Mouse (Mus musculus): ENCODE measurements at regions not wholly inside any gene's neighbourhood (a gene's known extent, or its start where the extent isn't known, plus 50 kb on each side); places are given as distances from the start of the nearest gene placed in this dataset.
A peak's percentile ranks its signal among the peaks of the same experiment; 100 is the strongest.

DNA sequence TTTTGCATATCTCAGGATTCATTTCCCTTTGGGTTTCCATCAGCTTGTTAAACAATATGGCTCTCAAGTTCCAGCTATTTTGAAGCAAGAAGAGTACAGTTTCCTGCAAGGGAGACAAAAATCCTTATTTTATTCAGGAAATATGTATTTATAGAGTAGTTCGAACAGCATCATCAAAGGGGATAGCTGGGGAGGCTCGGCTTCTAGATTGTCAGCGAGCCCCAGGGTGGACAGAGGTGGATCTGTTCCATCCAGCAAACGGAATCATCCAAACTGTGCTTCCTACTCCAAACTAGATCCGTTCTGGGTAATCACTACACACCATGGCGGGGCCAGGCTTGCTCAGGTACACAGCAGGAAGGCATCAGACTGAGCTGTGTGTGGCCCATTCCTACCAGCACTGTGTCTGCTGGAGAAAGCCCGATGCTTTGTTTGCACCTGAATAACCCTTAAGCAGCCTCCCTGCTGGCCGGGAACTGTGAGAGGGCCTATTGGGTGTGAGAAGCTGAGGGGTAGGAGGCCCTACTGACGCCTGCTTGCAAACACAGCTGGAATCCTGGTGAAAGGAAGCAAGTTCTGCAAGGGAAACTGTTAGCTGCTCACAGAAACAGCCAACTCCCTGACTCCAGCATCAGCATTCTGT lies 92.3 kb downstream of the Rps24 start:
- Histone ChIP-seq H3K4me1 (ENCODE audit: insufficient read depth) (peaks cover 20% of the 10 kb centered on the region), H3K36me3 (ENCODE audit: insufficient read depth) (no peaks in the 10 kb centered on the region), H3K9me3 (ENCODE audit: low read length) (no peaks in the 10 kb centered on the region), H3K27ac (ENCODE audit: low read depth, low read length) (peak overlapping the region; percentile 93), H3K4me2 (ENCODE audit: low read depth) (no peak overlapping the region), H3K4me3 (ENCODE audit: low read depth, low read length) (no peak overlapping the region), H3K9ac (peak overlapping the region; percentile 37), H3K27me3 (ENCODE audit: insufficient read depth, low read length) (no peaks in the 10 kb centered on the region)
- 12% methylated on average over 9 of the region's 9 CpGs for WGBS
- TF ChIP-seq CTCF (IDR thresholded peaks at IDR 0.05; ENCODE audit: low read depth): no peak
- DNase-seq (peak; percentile 58), ATAC-seq (peak; percentile 8; the same call in 1 of the 2 replicates)

GRCm38 (mm10) chr14:24586133-24586908 lies 99.4 kb downstream of the Rps24 start:
- DNase-seq (peak; percentile 27), ATAC-seq (no peak)
- Histone ChIP-seq H3K4me2 (ENCODE audit: low read depth) (no peak overlapping the region), H3K4me3 (ENCODE audit: low read depth, low read length) (no peak overlapping the region), H3K9ac (no peak overlapping the region), H3K36me3 (ENCODE audit: insufficient read depth) (no peaks in the 10 kb centered on the region), H3K27ac (ENCODE audit: low read depth, low read length) (peak overlapping the region; percentile 77), H3K4me1 (ENCODE audit: insufficient read depth) (peaks cover 4% of the 10 kb centered on the region), H3K27me3 (ENCODE audit: insufficient read depth, low read length) (no peaks in the 10 kb centered on the region), H3K9me3 (ENCODE audit: low read length) (no peaks in the 10 kb centered on the region)
- peak; percentile 42 for TF ChIP-seq CTCF (IDR thresholded peaks at IDR 0.05; ENCODE audit: low read depth)
- WGBS: 64% methylated on average over 7 of the region's 7 CpGs

GRCm38 (mm10) chr14:24586982-24587672 lies 100.2 kb downstream of the Rps24 start:
- ATAC-seq (peak; percentile 92), DNase-seq (peak; percentile 65)
- Histone ChIP-seq H3K9ac (no peak overlapping the region), H3K4me2 (ENCODE audit: low read depth) (no peak overlapping the region), H3K4me3 (ENCODE audit: low read depth, low read length) (no peak overlapping the region), H3K27ac (ENCODE audit: low read depth, low read length) (peak overlapping the region; percentile 77), H3K36me3 (ENCODE audit: insufficient read depth) (no peaks in the 10 kb centered on the region), H3K4me1 (ENCODE audit: insufficient read depth) (peaks cover 4% of the 10 kb centered on the region), H3K27me3 (ENCODE audit: insufficient read depth, low read length) (no peaks in the 10 kb centered on the region), H3K9me3 (ENCODE audit: low read length) (no peaks in the 10 kb centered on the region)
- 54% methylated on average over 12 of the region's 12 CpGs for WGBS
- no peak for TF ChIP-seq CTCF (IDR thresholded peaks at IDR 0.05; ENCODE audit: low read depth)

DNA sequence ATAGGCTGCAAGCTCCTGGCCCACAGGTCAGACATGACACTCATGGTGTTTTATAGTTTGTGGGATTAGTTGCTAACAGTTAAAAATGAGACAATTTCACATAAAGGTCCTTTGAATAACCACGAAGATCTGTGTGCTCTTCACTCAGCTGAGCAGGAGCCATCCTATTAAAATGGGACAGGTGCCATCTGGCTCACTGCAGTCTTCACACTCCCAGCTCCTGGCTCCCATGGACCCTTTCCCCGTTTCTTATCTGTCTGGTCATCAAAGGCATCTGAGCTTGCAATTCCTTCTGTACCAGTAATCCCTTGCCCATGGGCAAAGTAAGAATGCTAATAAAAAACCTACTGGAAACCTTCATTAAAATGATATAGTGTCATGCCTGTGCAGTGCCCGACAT lies 101.1 kb downstream of the Rps24 start:
- no peak overlapping the region for H3K9ac ChIP-seq
- DNase-seq: no peak
- no peak for TF ChIP-seq CTCF (IDR thresholded peaks at IDR 0.05; ENCODE audit: low read depth)
- no peak overlapping the region for H3K4me3 ChIP-seq (ENCODE audit: low read depth, low read length)
- H3K9me3 ChIP-seq (ENCODE audit: low read length): no peaks in the 10 kb centered on the region
- H3K36me3 ChIP-seq (ENCODE audit: insufficient read depth): no peaks in the 10 kb centered on the region
- H3K4me1 ChIP-seq (ENCODE audit: insufficient read depth): peaks cover 4% of the 10 kb centered on the region
- 58% methylated on average over 3 of the region's 3 CpGs for WGBS
- no peak for ATAC-seq
- no peak overlapping the region for H3K4me2 ChIP-seq (ENCODE audit: low read depth)
- no peaks in the 10 kb centered on the region for H3K27me3 ChIP-seq (ENCODE audit: insufficient read depth, low read length)
- H3K27ac ChIP-seq (ENCODE audit: low read depth, low read length): 0 out of 2 replicates have a peak overlapping the region, but pooled peaks have one; percentile 77

GRCm38 (mm10) chr14:24606444-24607173 lies 119.7 kb downstream of the Rps24 start:
- Histone ChIP-seq H3K9ac (no peak overlapping the region), H3K4me3 (ENCODE audit: low read depth, low read length) (no peak overlapping the region), H3K27me3 (ENCODE audit: insufficient read depth, low read length) (no peaks in the 10 kb centered on the region), H3K4me2 (ENCODE audit: low read depth) (no peak overlapping the region), H3K27ac (ENCODE audit: low read depth, low read length) (no peak overlapping the region), H3K9me3 (ENCODE audit: low read length) (no peaks in the 10 kb centered on the region), H3K36me3 (ENCODE audit: insufficient read depth) (no peaks in the 10 kb centered on the region), H3K4me1 (ENCODE audit: insufficient read depth) (peaks cover 7% of the 10 kb centered on the region; the same call in 1 of the 2 replicates)
- TF ChIP-seq CTCF (IDR thresholded peaks at IDR 0.05; ENCODE audit: low read depth): no peak
- ATAC-seq (peak; percentile 48; the same call in 1 of the 2 replicates), DNase-seq (peak; percentile 37)
- WGBS: 6% methylated on average over 14 of the region's 14 CpGs

- no peaks in the 10 kb centered on the region for H3K27me3 ChIP-seq (ENCODE audit: insufficient read depth, low read length)
- 96% methylated on average over 1 of the region's 1 CpGs for WGBS
- no peak overlapping the region for H3K4me2 ChIP-seq (ENCODE audit: low read depth)
- no peak overlapping the region for H3K4me3 ChIP-seq (ENCODE audit: low read depth, low read length)
- H3K9me3 ChIP-seq (ENCODE audit: low read length): no peaks in the 10 kb centered on the region
- peaks cover 7% of the 10 kb centered on the region; the same call in 1 of the 2 replicates for H3K4me1 ChIP-seq (ENCODE audit: insufficient read depth)
- no peaks in the 10 kb centered on the region for H3K36me3 ChIP-seq (ENCODE audit: insufficient read depth)
- no peak overlapping the region for H3K9ac ChIP-seq
- H3K27ac ChIP-seq (ENCODE audit: low read depth, low read length): no peak overlapping the region
- no peak for ATAC-seq
- no peak for DNase-seq
- TF ChIP-seq CTCF (IDR thresholded peaks at IDR 0.05; ENCODE audit: low read depth): no peak
These were observed 121.4 kb downstream of the Rps24 start for GRCm38 (mm10) chr14:24608356-24608755.

All from forebrain, postnatal 0 days (tissue).